ENCODE assay signal across 29 mouse cellular contexts in genomic region chr7:83087408-83087807, GRCm38 (mm10).
A peak's percentile ranks its signal among the peaks of the same experiment; 100 is the strongest.
DNase-seq lines count a peak whose midpoint lies in the region; ATAC-seq and TF ChIP-seq lines count a peak whose summit lies in the region.
"Had no signal": no experiment of that assay in that cellular context is flagged by ENCODE, and none has a peak within 500 bp of the region (broad histone marks: within the 10 kb centered on the region; RNA-seq: fewer than 3 reads in every experiment).

No protein-coding gene starts in this region.

- no peaks in the 10 kb centered on the region for H3K79me2 ChIP-seq in MEL (ENCODE audit: control insufficient read depth, insufficient read depth, low read length, poor library complexity)

- WGBS in hindbrain, embryonic 10.5 days, result 82% methylated on average over 4 of the region's 4 CpGs
- WGBS in hindbrain, embryonic 14.5 days, result 78% methylated on average over 4 of the region's 4 CpGs
- 81% methylated on average over 4 of the region's 4 CpGs for WGBS in embryonic facial prominence, embryonic 10.5 days
- WGBS in neural tube, embryonic 15.5 days, result 71% methylated on average over 4 of the region's 4 CpGs

- TF ChIP-seq RAD21 in MEL (IDR thresholded peaks at IDR 0.05; ENCODE audit: low read depth, low read length), result peak; percentile 67

- peak in 1 of 3 experiments; percentile 51; a peak in 2 of 6 replicates for TF ChIP-seq CTCF in MEL (IDR thresholded peaks at IDR 0.05 in 2 of 3, conservative IDR thresholded peaks at IDR 0.05 in 1 of 3; ENCODE audit: control insufficient read depth in 1 of 3, insufficient read depth in 1 of 3, low read depth in 2 of 3, low read length in 3 of 3, poor library complexity in 1 of 3, severe bottlenecking in 1 of 3)

- H3K9ac ChIP-seq in hindbrain, embryonic 14.5 days, result no peak overlapping the region
- H3K9ac ChIP-seq in MEL (ENCODE audit: control insufficient read depth, low read depth, low read length, poor library complexity, severe bottlenecking), result no peak overlapping the region
- no peak overlapping the region for H3K9ac ChIP-seq in neural tube, embryonic 15.5 days (replicated peaks)
- H3K9ac ChIP-seq: embryonic facial prominence, embryonic 13.5 days; forebrain, embryonic 12.5 days; forebrain, embryonic 15.5 days; heart, embryonic 12.5 days; heart, embryonic 15.5 days; hindbrain, embryonic 12.5 days; intestine, embryonic 15.5 days had no signal

- H3K27me3 ChIP-seq in hindbrain, embryonic 10.5 days (ENCODE audit: insufficient read depth, poor library complexity, severe bottlenecking), result no peaks in the 10 kb centered on the region; the same call in 1 of the 2 replicates
- no peaks in the 10 kb centered on the region for H3K27me3 ChIP-seq in hindbrain, embryonic 14.5 days (ENCODE audit: control insufficient read depth, insufficient read depth, low read length)
- H3K27me3 ChIP-seq in MEL (ENCODE audit: control insufficient read depth in 1 of 2, insufficient read depth in 2 of 2, low read length in 2 of 2), result peaks cover 0 to 2% of the 10 kb centered on the region in 2 experiments; a peak in 1 of 4 replicates
- no peaks in the 10 kb centered on the region for H3K27me3 ChIP-seq in embryonic facial prominence, embryonic 10.5 days (replicated peaks; ENCODE audit: low read depth, poor library complexity, severe bottlenecking)
- no peaks in the 10 kb centered on the region for H3K27me3 ChIP-seq in neural tube, embryonic 15.5 days (replicated peaks)
- H3K27me3 ChIP-seq: embryonic facial prominence, embryonic 13.5 days; forebrain, embryonic 12.5 days; forebrain, embryonic 15.5 days; heart, embryonic 12.5 days; heart, embryonic 15.5 days; hindbrain, embryonic 12.5 days; intestine, embryonic 15.5 days had no signal

- no peak for DNase-seq in hindbrain, embryonic 10.5 days (ENCODE audit: low spot score)
- DNase-seq in hindbrain, embryonic 14.5 days (ENCODE audit: low spot score), result no peak
- peak; percentile 84 for DNase-seq in MEL (ENCODE audit: low read depth, low spot score)
- DNase-seq in embryonic facial prominence, embryonic 10.5 days (ENCODE audit: low spot score), result no peak
- DNase-seq in cerebellum, postnatal 36 days, result no peak
- DNase-seq in kidney, postnatal 14 days, result no peak
- DNase-seq: adrenal gland, postnatal 14 days; B cell, adult 2 months; cerebellum, adult 11 months; cerebellum, adult 8-10 months; cerebellum, postnatal 10 days; gastrocnemius, adult 2 months; gastrocnemius, postnatal 14 days; heart, adult 18-20 months; heart, postnatal 10 days; heart, postnatal 36 days; kidney, adult 11 months had no signal

- no peak for ATAC-seq in hindbrain, embryonic 14.5 days (ENCODE audit: low FRiP score)
- ATAC-seq in megakaryocyte, adult 5-6 weeks (ENCODE audit: poor library complexity, severe bottlenecking), result peak; percentile 54
- ATAC-seq in neural tube, embryonic 15.5 days (ENCODE audit: low FRiP score), result no peak
- ATAC-seq: forebrain, embryonic 15.5 days; hindbrain, embryonic 16.5 days; intestine, embryonic 15.5 days; Patski had no signal

- H3K4me3 ChIP-seq in hindbrain, embryonic 10.5 days, result no peak overlapping the region
- no peak overlapping the region for H3K4me3 ChIP-seq in hindbrain, embryonic 14.5 days (replicated peaks; ENCODE audit: low read length)
- H3K4me3 ChIP-seq in MEL (ENCODE audit: control insufficient read depth in 1 of 2, insufficient read depth in 1 of 2, low read depth in 2 of 2, low read length in 2 of 2), result no peak overlapping the region
- H3K4me3 ChIP-seq in embryonic facial prominence, embryonic 10.5 days, result no peak overlapping the region
- H3K4me3 ChIP-seq in neural tube, embryonic 15.5 days (replicated peaks), result no peak overlapping the region
- H3K4me3 ChIP-seq: embryonic facial prominence, embryonic 13.5 days; erythroblast, embryonic 14.5 days; forebrain, embryonic 12.5 days; forebrain, embryonic 15.5 days; gastrocnemius, adult 2 months; heart, embryonic 12.5 days; heart, embryonic 15.5 days; hindbrain, embryonic 12.5 days; intestine, embryonic 15.5 days had no signal

- H3K9me3 ChIP-seq in hindbrain, embryonic 10.5 days, result no peaks in the 10 kb centered on the region
- H3K9me3 ChIP-seq in hindbrain, embryonic 14.5 days (ENCODE audit: control insufficient read depth, low read length), result no peaks in the 10 kb centered on the region
- H3K9me3 ChIP-seq in MEL (replicated peaks; ENCODE audit: insufficient read depth, low read length), result no peaks in the 10 kb centered on the region
- no peaks in the 10 kb centered on the region for H3K9me3 ChIP-seq in embryonic facial prominence, embryonic 10.5 days
- no peaks in the 10 kb centered on the region for H3K9me3 ChIP-seq in neural tube, embryonic 15.5 days (replicated peaks)
- H3K9me3 ChIP-seq: embryonic facial prominence, embryonic 13.5 days; forebrain, embryonic 12.5 days; forebrain, embryonic 15.5 days; heart, embryonic 12.5 days; heart, embryonic 15.5 days; hindbrain, embryonic 12.5 days; intestine, embryonic 15.5 days had no signal

- H3K36me3 ChIP-seq in hindbrain, embryonic 10.5 days, result no peaks in the 10 kb centered on the region
- H3K36me3 ChIP-seq in hindbrain, embryonic 14.5 days (replicated peaks; ENCODE audit: control insufficient read depth, insufficient read depth), result no peaks in the 10 kb centered on the region
- H3K36me3 ChIP-seq in MEL (ENCODE audit: control insufficient read depth in 1 of 2, insufficient read depth in 2 of 2, low read length in 2 of 2), result peaks cover 0 to 5% of the 10 kb centered on the region in 2 experiments; a peak in 2 of 4 replicates
- no peaks in the 10 kb centered on the region for H3K36me3 ChIP-seq in embryonic facial prominence, embryonic 10.5 days (replicated peaks)
- H3K36me3 ChIP-seq in neural tube, embryonic 15.5 days, result no peaks in the 10 kb centered on the region
- H3K36me3 ChIP-seq: embryonic facial prominence, embryonic 13.5 days; forebrain, embryonic 12.5 days; forebrain, embryonic 15.5 days; heart, embryonic 12.5 days; heart, embryonic 15.5 days; hindbrain, embryonic 12.5 days; intestine, embryonic 15.5 days had no signal

- TF ChIP-seq POLR2A in MEL (IDR thresholded peaks at IDR 0.05; ENCODE audit: control insufficient read depth in 1 of 2, insufficient read depth in 1 of 2, low read depth in 1 of 2, low read length in 2 of 2, poor library complexity in 1 of 2), result no peak

- no peak overlapping the region for H3K4me2 ChIP-seq in hindbrain, embryonic 14.5 days (replicated peaks)
- H3K4me2 ChIP-seq in neural tube, embryonic 15.5 days, result no peak overlapping the region
- H3K4me2 ChIP-seq: embryonic facial prominence, embryonic 13.5 days; forebrain, embryonic 12.5 days; forebrain, embryonic 15.5 days; heart, embryonic 12.5 days; heart, embryonic 15.5 days; hindbrain, embryonic 12.5 days; intestine, embryonic 15.5 days had no signal

- peak in 1 of 2 experiments; percentile 38; a peak in 1 of 4 replicates for TF ChIP-seq EP300 in MEL (IDR thresholded peaks at IDR 0.05; ENCODE audit: low read depth in 1 of 2, low read length in 2 of 2)

- peaks cover 31% of the 10 kb centered on the region for H3K4me1 ChIP-seq in hindbrain, embryonic 10.5 days (replicated peaks)
- peaks cover 16% of the 10 kb centered on the region for H3K4me1 ChIP-seq in hindbrain, embryonic 14.5 days (replicated peaks; ENCODE audit: control insufficient read depth, insufficient read depth, low read length)
- peaks cover 0 to 8% of the 10 kb centered on the region in 2 experiments; a peak in 3 of 4 replicates for H3K4me1 ChIP-seq in MEL (ENCODE audit: control insufficient read depth in 1 of 2, insufficient read depth in 2 of 2, low read length in 2 of 2)
- H3K4me1 ChIP-seq in embryonic facial prominence, embryonic 10.5 days, result peaks cover 29% of the 10 kb centered on the region
- H3K4me1 ChIP-seq in neural tube, embryonic 15.5 days, result peaks cover 7% of the 10 kb centered on the region

- H3K27ac ChIP-seq in hindbrain, embryonic 10.5 days, result peak overlapping the region; percentile 83
- no peak overlapping the region for H3K27ac ChIP-seq in hindbrain, embryonic 14.5 days
- no peak overlapping the region for H3K27ac ChIP-seq in MEL (ENCODE audit: control insufficient read depth, low read depth, low read length)
- H3K27ac ChIP-seq in embryonic facial prominence, embryonic 10.5 days (replicated peaks), result peak overlapping the region; percentile 86; the same call in 1 of the 2 replicates
- H3K27ac ChIP-seq in neural tube, embryonic 15.5 days (replicated peaks), result no peak overlapping the region
- H3K27ac ChIP-seq: embryonic facial prominence, embryonic 13.5 days; forebrain, embryonic 12.5 days; forebrain, embryonic 15.5 days; gastrocnemius, adult 2 months; heart, embryonic 15.5 days; hindbrain, embryonic 12.5 days; intestine, embryonic 15.5 days had no signal

TF ChIP-seq in MEL, 35 proteins besides CTCF, POLR2A, EP300 and RAD21:
- no peak for TF ChIP-seq MYB (IDR thresholded peaks at IDR 0.05; ENCODE audit: low read depth, low read length)
- peak; percentile 55 for TF ChIP-seq SMC3 (IDR thresholded peaks at IDR 0.05; ENCODE audit: low read depth, low read length)
- peak; percentile 50 for TF ChIP-seq ZC3H11A (IDR thresholded peaks at IDR 0.05; ENCODE audit: low read depth, low read length)
- TF ChIP-seq NRF1 (IDR thresholded peaks at IDR 0.05; ENCODE audit: insufficient read depth, low read depth, low read length, poor library complexity, severe bottlenecking), result no peak
- TF ChIP-seq MYC (IDR thresholded peaks at IDR 0.05; ENCODE audit: low read depth, low read length), result 0 out of 2 replicates have a peak, but pooled peaks have one; percentile 35

Comparison
In these comparisons a context has a peak if more than half of its experiments do, and no peak if none do; other contexts are left out.
1. H3K27ac ChIP-seq: peak in hindbrain, embryonic 10.5 days (single experiment) and embryonic facial prominence, embryonic 10.5 days (single experiment); none in hindbrain, embryonic 14.5 days (single experiment), MEL (single experiment) and neural tube, embryonic 15.5 days (single experiment).